Mouse (Mus musculus) limb, embryonic 13.5 days (tissue): Measurements from ENCODE around the gene Plekhg6. TPM values are rescaled to one million over a fixed set of nuclear protein-coding genes. Genes with fewer than 3 reads are reported as not detected.

Experiments
- ATAC-seq: fragments of 200-750 bp; cut with Nextera tagmentation; 2 replicates; pipeline ENCODE4 v1.8.0; 2017; ENCODE audit warnings: low read depth, moderate number of reproducible peaks, moderate TSS enrichment; ENCODE audit not compliant: low FRiP score
- H3K27ac ChIP-seq: fragments of 300-500 bp; sonication (generic); 2 replicates; pipeline ENCODE4 v1.5.1; 2015; ENCODE audit warnings: inconsistent platforms, mild to moderate bottlenecking, moderate library complexity
- H3K27me3 ChIP-seq: fragments of 300-500 bp; sonication (generic); 2 replicates; pipeline ENCODE4 v1.6.1; 2015; ENCODE audit warnings: mild to moderate bottlenecking, inconsistent platforms
- H3K36me3 ChIP-seq: fragments of 300-500 bp; sonication (generic); 2 replicates; pipeline ENCODE4 v1.6.1; 2015; ENCODE audit warnings: inconsistent platforms, mild to moderate bottlenecking, moderate library complexity
- H3K4me1 ChIP-seq: fragments of 300-500 bp; sonication (generic); 2 replicates; pipeline ENCODE4 v1.6.1; 2015; ENCODE audit warnings: inconsistent platforms
- H3K4me2 ChIP-seq: fragments of 300-500 bp; sonication (generic); replicated peaks from 2 replicates; pipeline ENCODE4 v1.6.1; 2015; ENCODE audit warnings: inconsistent platforms, mild to moderate bottlenecking, moderate library complexity
- H3K4me3 ChIP-seq: fragments of 300-500 bp; sonication (generic); 2 replicates; pipeline ENCODE4 v1.5.1; 2015; ENCODE audit warnings: moderate library complexity, mild to moderate bottlenecking, inconsistent platforms
- H3K9ac ChIP-seq: fragments of 300-500 bp; sonication (generic); 2 replicates; pipeline ENCODE4 v1.6.1; 2015; ENCODE audit warnings: mild to moderate bottlenecking, inconsistent platforms
- H3K9me3 ChIP-seq: fragments of 300-500 bp; sonication (generic); 2 replicates; pipeline ENCODE4 v1.6.1; 2016; ENCODE audit warnings: inconsistent platforms
- whole genome bisulfite sequencing: fragments of 180-500 bp; shearing (Covaris S2); methylation state at CpG from one replicate; pipeline ENCODE4 v1.1.7; 2015; 5-methylcytosine and 5-hydroxymethylcytosine counted together
- polyA plus RNA-seq: library from polyadenylated mRNA; unstranded; fragments of >200 nt; fragmentation: Nextera tagmentation; extraction: Ambion mirVana; gene quantifications from 2 replicates; pipeline ENCODE4 v1.2.1, GENCODE M21; 2015

Plekhg6 gene
- polyA plus RNA-seq, 1 experiment from 2014 or later: 0.67 TPM

- H3K27ac ChIP-seq: no peak overlapping the region
- 67% methylated on average over 9 of the region's 9 CpGs for WGBS
- H3K9ac ChIP-seq: no peak overlapping the region
- H3K4me3 ChIP-seq: no peak overlapping the region
- H3K36me3 ChIP-seq: no peaks in the 10 kb centered on the region
- H3K9me3 ChIP-seq: no peaks in the 10 kb centered on the region
- no peak overlapping the region for H3K4me2 ChIP-seq
- H3K27me3 ChIP-seq: peaks cover 5% of the 10 kb centered on the region; the same call in 1 of the 2 replicates
- 0 out of 2 replicates have a peak, but pooled peaks cover 7% of the 10 kb centered on the region for H3K4me1 ChIP-seq
- ATAC-seq: no peak
These were observed 32.7 kb upstream of the Plekhg6 start for GRCm38 (mm10) chr6:125413326-125413725.

- Histone ChIP-seq H3K27me3 (no peaks in the 10 kb centered on the region), H3K27ac (no peak overlapping the region), H3K9ac (no peak overlapping the region), H3K4me2 (no peak overlapping the region), H3K4me1 (0 out of 2 replicates have a peak, but pooled peaks cover 7% of the 10 kb centered on the region), H3K4me3 (no peak overlapping the region), H3K9me3 (no peaks in the 10 kb centered on the region), H3K36me3 (no peaks in the 10 kb centered on the region)
- no peak for ATAC-seq
- WGBS: 88% methylated on average over 6 of the region's 6 CpGs
These were observed 31.1 kb upstream of the Plekhg6 start for GRCm38 (mm10) chr6:125411661-125412060.

GRCm38 (mm10) chr6:125410995-125411547 is 30.5 kb upstream of the Plekhg6 start:
- ATAC-seq: no peak
- H3K36me3 ChIP-seq: no peaks in the 10 kb centered on the region
- no peak overlapping the region for H3K4me3 ChIP-seq
- H3K9me3 ChIP-seq: no peaks in the 10 kb centered on the region
- H3K27ac ChIP-seq: no peak overlapping the region
- no peak overlapping the region for H3K9ac ChIP-seq
- H3K4me2 ChIP-seq: no peak overlapping the region
- H3K4me1 ChIP-seq: 0 out of 2 replicates have a peak, but pooled peaks cover 7% of the 10 kb centered on the region
- WGBS: 57% methylated on average over 8 of the region's 8 CpGs
- no peaks in the 10 kb centered on the region for H3K27me3 ChIP-seq

- H3K4me3 ChIP-seq: no peak overlapping the region
- 0 out of 2 replicates have a peak, but pooled peaks cover 7% of the 10 kb centered on the region for H3K4me1 ChIP-seq
- no peak for ATAC-seq
- 67% methylated on average over 11 of the region's 11 CpGs for WGBS
- no peak overlapping the region for H3K4me2 ChIP-seq
- no peaks in the 10 kb centered on the region for H3K9me3 ChIP-seq
- no peaks in the 10 kb centered on the region for H3K36me3 ChIP-seq
- no peak overlapping the region for H3K9ac ChIP-seq
- H3K27me3 ChIP-seq: no peaks in the 10 kb centered on the region
- H3K27ac ChIP-seq: no peak overlapping the region
These were observed 30.0 kb upstream of the Plekhg6 start for GRCm38 (mm10) chr6:125410551-125410950.

GRCm38 (mm10) chr6:125407657-125408056 is 27.1 kb upstream of the Plekhg6 start:
- 91% methylated on average over 10 of the region's 10 CpGs for WGBS
- Histone ChIP-seq H3K9me3 (no peaks in the 10 kb centered on the region), H3K4me1 (0 out of 2 replicates have a peak, but pooled peaks cover 7% of the 10 kb centered on the region), H3K27me3 (no peaks in the 10 kb centered on the region), H3K4me3 (no peak overlapping the region), H3K4me2 (no peak overlapping the region), H3K36me3 (no peaks in the 10 kb centered on the region), H3K9ac (no peak overlapping the region), H3K27ac (no peak overlapping the region)
- ATAC-seq: no peak

GRCm38 (mm10) chr6:125407224-125407623 is 26.6 kb upstream of the Plekhg6 start:
- Histone ChIP-seq H3K9me3 (no peaks in the 10 kb centered on the region), H3K4me1 (0 out of 2 replicates have a peak, but pooled peaks cover 7% of the 10 kb centered on the region), H3K4me2 (no peak overlapping the region), H3K36me3 (no peaks in the 10 kb centered on the region), H3K27me3 (no peaks in the 10 kb centered on the region), H3K4me3 (no peak overlapping the region), H3K9ac (no peak overlapping the region), H3K27ac (no peak overlapping the region)
- 76% methylated on average over 7 of the region's 7 CpGs for WGBS
- no peak for ATAC-seq

- Histone ChIP-seq H3K9ac (no peak overlapping the region), H3K4me2 (no peak overlapping the region), H3K4me3 (no peak overlapping the region), H3K27me3 (no peaks in the 10 kb centered on the region), H3K9me3 (no peaks in the 10 kb centered on the region), H3K4me1 (0 out of 2 replicates have a peak, but pooled peaks cover 3% of the 10 kb centered on the region), H3K27ac (no peak overlapping the region), H3K36me3 (no peaks in the 10 kb centered on the region)
- no peak for ATAC-seq
- WGBS: 63% methylated on average over 14 of the region's 14 CpGs
These were observed 25.1 kb upstream of the Plekhg6 start for GRCm38 (mm10) chr6:125405461-125406382.

- WGBS: 81% methylated on average over 5 of the region's 5 CpGs
- Histone ChIP-seq H3K36me3 (no peaks in the 10 kb centered on the region), H3K9ac (no peak overlapping the region), H3K9me3 (peaks cover 2% of the 10 kb centered on the region; the same call in 1 of the 2 replicates), H3K4me3 (no peak overlapping the region), H3K4me2 (no peak overlapping the region), H3K27ac (no peak overlapping the region), H3K4me1 (no peaks in the 10 kb centered on the region), H3K27me3 (no peaks in the 10 kb centered on the region)
- no peak for ATAC-seq
These were observed 9.3 kb upstream of the Plekhg6 start for GRCm38 (mm10) chr6:125389853-125390252.

GRCm38 (mm10) chr6:125386080-125386479 is 5.5 kb upstream of the Plekhg6 start:
- Histone ChIP-seq H3K9ac (no peak overlapping the region), H3K4me3 (no peak overlapping the region), H3K4me1 (no peaks in the 10 kb centered on the region), H3K9me3 (peaks cover 2% of the 10 kb centered on the region; the same call in 1 of the 2 replicates), H3K27ac (no peak overlapping the region), H3K36me3 (no peaks in the 10 kb centered on the region), H3K27me3 (peaks cover 26% of the 10 kb centered on the region), H3K4me2 (no peak overlapping the region)
- no peak for ATAC-seq
- WGBS: 44% methylated on average over 6 of the region's 6 CpGs

GRCm38 (mm10) chr6:125385066-125385974 is 4.7 kb upstream of the Plekhg6 start:
- no peak for ATAC-seq
- peaks cover 34% of the 10 kb centered on the region for H3K27me3 ChIP-seq
- H3K4me3 ChIP-seq: no peak overlapping the region

GRCm38 (mm10) chr6:125382024-125382423 is 1.4 kb upstream of the Plekhg6 start:
- no peak overlapping the region for H3K4me2 ChIP-seq
- no peak overlapping the region for H3K4me3 ChIP-seq
- WGBS: 72% methylated on average over 2 of the region's 2 CpGs
- H3K4me1 ChIP-seq: peaks cover 22% of the 10 kb centered on the region
- H3K36me3 ChIP-seq: no peaks in the 10 kb centered on the region
- H3K27me3 ChIP-seq: peaks cover 67% of the 10 kb centered on the region
- ATAC-seq: no peak
- H3K9me3 ChIP-seq: no peaks in the 10 kb centered on the region
- no peak overlapping the region for H3K9ac ChIP-seq
- no peak overlapping the region for H3K27ac ChIP-seq

More at GRCm38 (mm10) chr6:125385066-125385974, 4.7 kb upstream of the Plekhg6 start:
- 63% methylated on average over 11 of the region's 11 CpGs for WGBS
- Histone ChIP-seq H3K4me2 (no peak overlapping the region), H3K9me3 (peaks cover 2% of the 10 kb centered on the region; the same call in 1 of the 2 replicates), H3K27ac (no peak overlapping the region), H3K9ac (no peak overlapping the region), H3K4me1 (peaks cover 4% of the 10 kb centered on the region), H3K36me3 (no peaks in the 10 kb centered on the region)
